Mouse (Mus musculus) urinary bladder, postnatal 25 days (tissue): ENCODE data around the gene Yipf4.

Source experiments
- DNase-seq: peaks from one replicate; pipeline ENCODE4 v3.0.0; 2022; ENCODE audit warnings: low spot score

Gene Yipf4

DNA sequence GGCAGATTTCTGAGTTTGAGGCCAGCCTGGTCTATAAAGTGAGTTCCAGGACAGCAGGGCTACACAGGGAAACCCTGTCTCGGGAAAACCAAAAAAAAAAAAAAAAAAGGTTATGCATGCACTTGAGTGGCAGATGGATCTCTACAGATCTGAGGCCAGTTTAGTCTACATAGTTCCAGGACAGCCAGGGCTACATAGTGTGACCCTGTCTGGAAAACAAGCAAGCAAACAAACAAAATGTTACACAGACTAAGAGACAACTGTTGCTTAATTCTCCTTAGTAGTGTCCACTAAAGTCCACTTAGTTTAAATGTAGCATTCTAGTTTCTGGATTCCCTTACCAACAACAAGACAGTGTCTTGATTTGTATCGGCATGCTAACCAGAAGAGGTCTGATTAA is 36.8 kb downstream of the Yipf4 start:
- DNase-seq = no peak

DNA sequence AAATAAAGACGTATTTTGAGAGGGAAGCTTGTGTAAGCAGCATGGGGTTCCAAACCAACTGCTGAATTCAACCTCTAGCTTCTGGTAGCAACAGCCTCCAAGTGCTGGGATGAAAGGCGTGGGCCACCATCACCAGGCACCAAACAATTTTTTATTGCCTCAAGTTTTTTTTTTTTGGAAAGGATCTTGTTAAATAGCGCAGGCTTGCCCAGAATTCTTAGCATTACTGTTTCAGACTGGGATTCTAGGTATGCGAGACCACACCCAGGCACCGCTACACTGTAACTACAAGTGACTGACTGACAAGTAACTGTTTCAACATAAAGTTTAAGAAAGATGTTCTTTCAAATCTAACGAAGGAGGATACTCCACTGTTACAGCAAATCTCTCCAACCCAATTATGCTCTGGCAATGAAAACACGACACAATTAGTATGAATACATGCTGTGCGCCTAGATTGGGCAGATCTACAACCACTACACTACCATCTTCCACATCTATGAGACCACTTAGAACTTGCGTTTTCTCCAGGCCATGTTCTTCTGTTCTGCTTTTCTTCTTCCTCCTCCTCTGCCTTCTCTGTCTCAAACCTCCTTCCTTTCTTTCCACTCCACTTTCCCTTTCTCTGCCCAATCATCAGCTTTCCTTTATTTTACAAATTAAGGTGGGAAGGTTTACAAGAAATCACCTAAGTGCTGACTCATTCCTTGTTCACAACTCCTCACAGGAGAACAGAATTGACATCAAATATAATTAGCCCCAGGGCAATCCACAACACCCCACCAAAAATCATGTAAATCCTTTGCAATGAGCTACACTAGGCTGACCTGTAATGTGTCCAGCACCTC is 37.7 kb downstream of the Yipf4 start:
- DNase-seq = no peak

DNA sequence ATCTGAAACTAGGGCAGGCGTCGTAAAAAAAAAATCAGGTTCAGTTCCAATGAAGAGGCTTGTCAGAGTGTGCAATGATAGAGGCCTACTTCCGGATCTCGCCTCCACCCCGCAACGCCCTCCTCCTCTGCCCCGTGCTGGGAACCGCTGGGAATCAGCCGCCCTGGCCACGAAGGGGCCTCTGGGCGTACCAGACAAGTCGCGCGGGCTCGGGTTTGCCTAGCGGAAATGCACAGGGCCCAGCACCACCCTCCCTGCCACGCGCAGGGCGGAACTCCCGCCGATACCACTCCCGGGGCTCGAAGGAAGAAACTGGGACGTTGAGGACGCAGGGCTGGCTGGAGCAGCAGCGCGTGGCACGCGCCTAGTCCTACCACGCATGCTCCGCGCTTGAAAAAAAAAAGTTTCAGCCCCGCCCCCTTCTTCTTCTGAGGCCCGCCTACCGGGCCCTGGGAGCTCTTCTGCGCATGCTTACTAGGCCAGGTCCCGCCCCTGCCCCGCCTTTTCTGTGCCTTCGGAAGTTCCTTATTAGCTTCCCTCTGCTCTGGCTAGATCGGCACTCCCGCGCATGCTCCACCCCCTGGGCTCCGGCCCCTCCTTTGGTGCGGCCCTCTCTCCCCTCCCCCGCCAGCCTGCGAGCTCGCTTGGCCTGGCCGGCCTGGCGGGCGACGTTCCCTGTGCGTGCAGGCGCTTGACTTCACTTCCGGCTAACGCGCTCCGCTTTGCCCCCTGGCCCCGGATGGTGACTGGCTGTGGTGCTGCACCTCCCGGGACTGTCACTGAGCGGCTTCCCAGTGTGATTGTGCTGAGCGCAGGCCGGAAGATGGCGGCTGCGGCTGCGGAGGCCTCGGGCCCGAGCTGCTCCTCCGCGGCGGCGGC is 38.7 kb downstream of the Yipf4 start, which contains the start of gene Birc6:
TSS of gene Birc6 (plus strand) at position 567 of the 879 bp plus-strand sequence.
- peak; percentile 99 for DNase-seq

DNA sequence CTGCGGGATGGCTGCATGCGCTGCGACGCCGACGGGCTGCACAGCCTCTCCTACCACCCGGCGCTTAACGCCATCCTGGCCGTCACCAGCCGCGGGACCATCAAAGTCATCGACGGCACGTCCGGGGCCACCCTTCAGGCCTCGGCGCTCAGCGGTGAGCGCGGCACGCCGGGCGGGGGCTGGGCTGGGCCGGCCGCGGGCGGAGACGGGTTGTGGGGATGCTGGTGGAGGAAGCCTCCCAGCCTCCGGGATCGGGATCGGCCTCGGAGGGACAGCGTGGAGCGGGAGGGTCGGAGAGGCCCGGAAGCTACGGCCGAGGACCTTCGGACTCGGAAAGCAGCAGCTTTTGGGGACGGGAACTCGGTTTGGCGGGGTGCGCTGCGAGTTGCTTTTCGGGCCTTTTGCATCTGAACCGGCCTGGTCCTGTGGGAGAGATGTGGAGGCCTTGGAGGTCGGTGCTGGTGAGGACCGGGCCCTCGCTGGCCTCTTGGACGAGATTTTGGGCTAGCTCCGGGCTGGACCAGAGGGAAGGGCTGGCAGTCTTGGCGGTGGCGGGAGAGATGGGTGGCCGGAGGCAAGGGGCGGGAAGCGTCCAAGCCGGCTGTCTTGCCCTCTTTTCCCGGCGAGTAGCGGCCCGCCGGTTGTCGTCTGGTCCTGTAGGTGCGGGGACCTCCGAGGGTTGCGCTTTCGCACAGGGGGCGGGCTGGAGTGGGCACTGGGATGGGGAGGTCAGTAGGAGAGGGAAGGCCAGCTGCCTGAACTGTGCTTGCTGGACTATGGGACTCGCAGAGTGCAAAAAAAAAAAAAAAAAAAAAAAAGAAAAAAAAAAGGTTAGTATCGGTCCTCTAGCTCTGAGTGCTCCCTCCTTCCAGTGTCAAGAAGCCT is 39.6 kb downstream of the Yipf4 start:
- DNase-seq = peak; percentile 28

DNA sequence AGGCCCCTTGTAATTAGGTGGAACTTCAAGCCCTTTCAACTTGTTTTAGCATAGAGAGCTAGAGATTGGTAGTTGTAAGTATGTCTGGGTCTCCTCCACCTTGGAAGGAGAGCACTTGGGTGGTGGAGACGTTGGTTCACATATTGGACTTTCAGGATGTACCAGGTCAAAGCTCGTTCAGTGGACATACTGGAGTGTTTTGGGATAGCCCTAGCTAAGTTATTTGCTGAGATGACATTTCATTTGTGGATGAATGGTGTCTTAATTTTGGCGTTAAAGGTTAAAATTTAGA is 40.2 kb downstream of the Yipf4 start:
- DNase-seq = no peak

DNA sequence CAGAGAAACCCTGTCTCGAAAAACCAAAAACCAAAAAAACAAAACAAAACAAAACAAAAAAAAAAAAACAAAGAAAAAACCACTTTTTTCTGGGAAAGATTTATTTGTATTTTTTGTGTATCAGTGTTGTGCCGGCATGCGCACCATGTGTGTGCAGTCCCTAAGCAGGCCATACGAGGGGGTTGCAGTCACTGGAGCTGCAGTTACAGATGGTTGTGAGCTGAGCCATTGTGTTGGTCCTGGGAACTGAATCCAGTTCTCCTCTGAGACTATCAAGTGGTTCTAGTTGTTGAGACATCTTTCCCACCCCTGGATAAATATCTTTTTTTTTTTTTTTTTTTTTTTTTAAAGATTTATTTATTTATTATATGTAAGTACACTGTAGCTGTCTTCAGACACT is 45.7 kb downstream of the Yipf4 start:
- DNase-seq = no peak

DNA sequence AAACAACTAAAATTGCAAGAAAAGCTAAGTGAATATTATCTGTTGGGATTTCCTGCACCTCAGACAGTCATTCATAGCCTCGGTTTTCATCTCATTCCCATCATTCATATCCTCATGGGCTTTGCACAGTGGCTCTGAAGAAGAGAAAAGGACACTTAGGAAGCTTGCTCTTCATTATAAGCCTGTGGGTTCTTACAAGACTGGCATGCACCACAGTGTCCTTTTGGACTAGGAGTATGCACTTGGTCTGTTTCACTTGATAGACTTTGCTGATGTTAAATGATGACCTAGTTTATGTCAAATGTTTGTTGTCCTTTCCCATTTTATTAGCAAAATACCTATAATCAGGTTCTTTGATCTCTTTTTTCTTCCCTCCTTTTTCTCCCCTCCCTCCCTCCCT is 48.2 kb downstream of the Yipf4 start:
- DNase-seq = no peak

DNA sequence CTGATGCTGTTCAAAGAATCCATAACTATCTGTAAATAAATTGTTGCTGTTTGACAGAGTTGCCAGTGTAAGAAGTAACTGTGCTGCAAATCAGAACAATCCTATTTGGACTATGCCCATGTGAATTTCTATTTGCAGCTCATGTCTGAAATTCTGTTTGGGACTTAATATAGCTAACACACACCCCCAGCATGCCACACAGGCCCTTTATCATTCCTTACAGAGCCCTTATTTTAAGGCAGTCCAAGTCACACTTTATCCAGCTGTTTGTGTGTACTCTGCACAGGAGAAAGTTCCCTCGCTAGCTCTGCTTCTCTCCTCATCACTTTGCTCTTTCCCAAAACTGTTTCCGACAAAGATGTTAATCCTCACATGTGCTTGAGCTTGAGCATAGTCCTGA is 54.3 kb downstream of the Yipf4 start:
- DNase-seq = no peak
